ENCODE assay signal across 26 mouse cellular contexts in the genomic region with DNA sequence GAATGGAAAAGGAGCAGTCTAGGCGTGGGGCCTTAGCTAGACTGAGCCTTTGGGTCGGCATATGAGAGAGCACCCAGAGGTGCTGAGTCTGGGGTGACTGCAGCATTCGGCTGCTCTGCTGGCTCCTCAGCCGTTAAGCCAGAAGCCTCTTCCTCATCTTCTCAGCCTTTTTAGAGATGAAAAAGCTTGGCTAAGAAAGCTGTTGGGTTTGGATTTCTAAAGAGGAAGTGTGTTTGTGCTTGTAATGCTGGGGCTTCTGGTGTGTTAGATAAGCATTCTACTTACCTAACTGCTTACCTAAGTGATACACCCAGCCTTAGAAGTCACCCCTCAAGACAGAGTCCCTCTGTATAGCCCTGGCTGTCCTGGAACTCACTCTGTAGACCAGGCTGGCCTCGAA. TPM values are rescaled to one million over a fixed set of nuclear protein-coding genes. Genes with fewer than 3 reads are reported as not detected.
DNase-seq lines count a peak whose midpoint lies in the region; ATAC-seq lines count a peak whose summit lies in the region.
"Had no signal": no experiment of that assay in that cellular context is flagged by ENCODE, and none has a peak within 500 bp of the region (broad histone marks: within the 10 kb centered on the region; RNA-seq: fewer than 3 reads in every experiment).

No protein-coding gene starts in this region.

- no peaks in the 10 kb centered on the region for H3K27me3 ChIP-seq in liver, embryonic 13.5 days
- H3K27me3 ChIP-seq: embryonic facial prominence, embryonic 13.5 days; forebrain, embryonic 15.5 days; hindbrain, embryonic 13.5 days; limb, embryonic 13.5 days; midbrain, embryonic 15.5 days; stomach, embryonic 15.5 days had no signal

- 21% methylated on average over 5 of the region's 5 CpGs for WGBS in liver, embryonic 13.5 days (ENCODE audit: insufficient replicate concordance)

- H3K4me2 ChIP-seq in liver, embryonic 13.5 days: no peak overlapping the region
- H3K4me2 ChIP-seq: embryonic facial prominence, embryonic 13.5 days; forebrain, embryonic 15.5 days; heart, embryonic 11.5 days; hindbrain, embryonic 13.5 days; limb, embryonic 13.5 days; lung, embryonic 14.5 days; midbrain, embryonic 15.5 days; stomach, embryonic 15.5 days had no signal

- DNase-seq in ES-CJ7 (ENCODE audit: low read depth, low spot score) (peak; percentile 1), adipocyte (ENCODE audit: low spot score) (peak; percentile 1)
- DNase-seq in liver, embryonic 13.5 days: no peak
- no peak for DNase-seq in cerebellum, postnatal 14 days
- no peak for DNase-seq in retina, embryonic 14.5 days (ENCODE audit: low spot score)
- DNase-seq in heart, adult 11 months: no peak
- DNase-seq: adrenal gland, postnatal 36 days; cerebellum, adult 2 months; gastrocnemius, postnatal 25 days; heart, postnatal 10 days; kidney, adult 8-10 months; kidney, postnatal 36 days; lung, embryonic 14.5 days; right cerebral cortex, postnatal 25 days; thymus, adult 18-20 months had no signal

- H3K36me3 ChIP-seq in liver, embryonic 13.5 days: peaks cover 36% of the 10 kb centered on the region

- no peak for ATAC-seq in liver, embryonic 13.5 days (ENCODE audit: low read depth)
- ATAC-seq in megakaryocyte progenitor cell, adult 5-6 weeks (replicated peaks; ENCODE audit: poor library complexity): peak; percentile 64
- ATAC-seq: forebrain, embryonic 15.5 days; inflammation-experienced regulatory T-cells, adult 6 months; midbrain, embryonic 15.5 days had no signal

- H3K9ac ChIP-seq in liver, embryonic 13.5 days: no peak overlapping the region
- H3K9ac ChIP-seq: embryonic facial prominence, embryonic 13.5 days; forebrain, embryonic 15.5 days; hindbrain, embryonic 13.5 days; limb, embryonic 13.5 days; lung, embryonic 14.5 days; midbrain, embryonic 15.5 days; stomach, embryonic 15.5 days had no signal

- H3K9me3 ChIP-seq in liver, embryonic 13.5 days (replicated peaks): no peaks in the 10 kb centered on the region
- H3K9me3 ChIP-seq: embryonic facial prominence, embryonic 13.5 days; forebrain, embryonic 15.5 days; hindbrain, embryonic 13.5 days; limb, embryonic 13.5 days; midbrain, embryonic 15.5 days; stomach, embryonic 15.5 days had no signal

- H3K27ac ChIP-seq in liver, embryonic 13.5 days: peak overlapping the region; percentile 68
- H3K27ac ChIP-seq: embryonic facial prominence, embryonic 13.5 days; forebrain, embryonic 15.5 days; hindbrain, embryonic 13.5 days; limb, embryonic 13.5 days; midbrain, embryonic 15.5 days; stomach, embryonic 15.5 days had no signal

- H3K4me3 ChIP-seq in liver, embryonic 13.5 days (replicated peaks): no peak overlapping the region
- H3K4me3 ChIP-seq: embryonic facial prominence, embryonic 13.5 days; forebrain, embryonic 15.5 days; hindbrain, embryonic 13.5 days; limb, embryonic 13.5 days; midbrain, embryonic 15.5 days; myocyte; stomach, embryonic 15.5 days had no signal

- H3K4me1 ChIP-seq in liver, embryonic 13.5 days (replicated peaks): peaks cover 21% of the 10 kb centered on the region
- H3K4me1 ChIP-seq: embryonic facial prominence, embryonic 13.5 days; forebrain, embryonic 15.5 days; limb, embryonic 13.5 days; midbrain, embryonic 15.5 days; stomach, embryonic 15.5 days had no signal

RNA-seq across cellular contexts. Expression of gene Afg3l1, which starts 26.9 kb away (rescaled TPM):
- polyA plus RNA-seq in liver, embryonic 13.5 days (2015; fragmentation: Nextera tagmentation; extraction: Ambion mirVana): 34.6 and 35.3 TPM in 2 replicates
- total RNA-seq in megakaryocyte progenitor cell, adult 5-6 weeks (2015): 12.1 and 16.1 TPM in 2 replicates
- total RNA-seq in megakaryocyte progenitor cell, adult 5-6 weeks (2017): 20.9 and 21.9 TPM in 2 replicates

RNA-seq across cellular contexts. Expression of gene Def8, which starts 27.5 kb away (rescaled TPM):
- 13.0 and 14.8 TPM in 2 replicates for polyA plus RNA-seq in liver, embryonic 13.5 days (2015; fragmentation: Nextera tagmentation; extraction: Ambion mirVana)
- total RNA-seq in megakaryocyte progenitor cell, adult 5-6 weeks (2015): 30.0 and 33.6 TPM in 2 replicates
- 47.5 and 63.1 TPM in 2 replicates for total RNA-seq in megakaryocyte progenitor cell, adult 5-6 weeks (2017)

RNA-seq across cellular contexts. Expression of gene Tubb3, which starts 39.6 kb away (rescaled TPM):
- polyA plus RNA-seq in liver, embryonic 13.5 days (2015; fragmentation: Nextera tagmentation; extraction: Ambion mirVana): 1.4 and 1.9 TPM in 2 replicates
- total RNA-seq in megakaryocyte progenitor cell, adult 5-6 weeks (2015): 0.15 TPM in 1 of 2 replicates, not detected in the other
- total RNA-seq in megakaryocyte progenitor cell, adult 5-6 weeks (2017): 0.17 TPM in 1 of 2 replicates, not detected in the other
- total RNA-seq: gastrocnemius, postnatal 25 days had no signal

RNA-seq across cellular contexts. Expression of gene Mc1r, which starts 43.9 kb away (rescaled TPM):
- polyA plus RNA-seq in liver, embryonic 13.5 days (2015; fragmentation: Nextera tagmentation; extraction: Ambion mirVana): not detected in 2 replicates
- not detected in 2 replicates for total RNA-seq in megakaryocyte progenitor cell, adult 5-6 weeks (2015)
- 0.12 and 0.14 TPM in 2 replicates for total RNA-seq in megakaryocyte progenitor cell, adult 5-6 weeks (2017)
- total RNA-seq: adrenal gland, postnatal 36 days; gastrocnemius, postnatal 25 days; heart, postnatal 10 days had no signal
- polyA plus RNA-seq: heart, embryonic 11.5 days; inflammation-experienced regulatory T-cells, adult 6 months; lung, embryonic 14.5 days; spleen, adult 2 months; stomach, embryonic 15.5 days had no signal

Comparison
In these comparisons a context has a peak if more than half of its experiments do, and no peak if none do; other contexts are left out.
1. DNase-seq: peak in ES-CJ7 (single experiment) and adipocyte (single experiment); none in liver, embryonic 13.5 days (single experiment), cerebellum, postnatal 14 days (0 of 2), retina, embryonic 14.5 days (single experiment) and heart, adult 11 months (single experiment).